Mouse (Mus musculus): Measurements from ENCODE around the gene Stag2.

DNA sequence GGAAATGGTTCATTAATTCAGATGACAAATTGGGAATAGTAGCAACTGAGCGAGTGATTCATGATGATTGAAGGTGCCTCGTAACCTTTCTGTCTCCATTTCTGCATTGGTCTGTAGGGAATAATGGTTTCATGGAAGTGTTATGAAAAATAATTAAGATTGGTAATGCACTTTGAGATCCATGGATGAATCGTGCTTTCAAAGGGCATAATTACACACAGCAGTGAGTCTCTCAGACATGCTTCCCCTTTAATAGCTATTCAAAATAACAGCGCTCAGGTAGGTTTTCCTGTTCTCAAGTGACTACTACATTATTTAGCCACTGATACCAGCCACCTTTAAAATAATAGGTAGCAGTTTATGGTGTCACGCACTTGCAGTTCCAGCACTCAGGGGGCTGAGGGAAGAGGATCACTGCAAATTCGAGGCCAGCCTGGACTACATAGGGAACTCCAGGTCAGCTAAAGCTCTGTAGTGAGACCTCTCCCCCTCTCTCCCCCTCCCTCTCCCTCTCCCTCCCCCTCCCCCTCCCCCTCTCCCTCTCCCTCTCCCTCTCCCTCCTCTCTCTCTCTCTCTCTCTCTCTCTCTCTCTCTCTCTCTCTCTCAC lies 29.6 kb upstream of the Stag2 start:
- TF ChIP-seq CTCF (IDR thresholded peaks at IDR 0.05; ENCODE audit: low read depth) (no peak), EP300 (IDR thresholded peaks at IDR 0.05; ENCODE audit: low read depth) (no peak)
